Mouse (Mus musculus): ENCODE measurements around the gene Diras2.

DNA sequence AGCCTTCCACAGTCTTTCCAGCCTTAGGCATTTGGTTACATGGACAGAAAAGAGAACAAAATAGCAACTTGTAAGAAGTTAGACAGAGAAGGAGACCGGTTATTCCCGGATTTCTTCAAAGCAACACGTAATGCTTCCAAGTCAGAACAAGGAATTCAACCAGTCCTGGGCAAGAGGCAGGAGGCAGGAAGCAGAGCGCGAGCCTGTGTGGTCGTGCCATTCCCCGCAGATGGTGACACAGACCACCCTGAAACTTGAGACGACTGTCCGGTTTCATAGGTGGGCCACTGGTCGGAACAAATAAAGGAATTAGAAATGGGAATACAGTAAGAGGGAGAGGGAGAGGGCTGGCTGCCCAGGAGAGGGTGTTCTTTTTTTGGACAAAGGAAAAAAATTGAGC lies 45.8 kb upstream of the Diras2 start:
- TF ChIP-seq CTCF (IDR thresholded peaks at IDR 0.05; ENCODE audit: extremely low read depth, insufficient read depth, insufficient read length, insufficient replicate concordance) (no peak), POLR2A (IDR thresholded peaks at IDR 0.05; ENCODE audit: low read depth, low read length) (no peak)
